Comparison of ENCODE assay signal across 25 mouse cellular contexts in the genomic region with DNA sequence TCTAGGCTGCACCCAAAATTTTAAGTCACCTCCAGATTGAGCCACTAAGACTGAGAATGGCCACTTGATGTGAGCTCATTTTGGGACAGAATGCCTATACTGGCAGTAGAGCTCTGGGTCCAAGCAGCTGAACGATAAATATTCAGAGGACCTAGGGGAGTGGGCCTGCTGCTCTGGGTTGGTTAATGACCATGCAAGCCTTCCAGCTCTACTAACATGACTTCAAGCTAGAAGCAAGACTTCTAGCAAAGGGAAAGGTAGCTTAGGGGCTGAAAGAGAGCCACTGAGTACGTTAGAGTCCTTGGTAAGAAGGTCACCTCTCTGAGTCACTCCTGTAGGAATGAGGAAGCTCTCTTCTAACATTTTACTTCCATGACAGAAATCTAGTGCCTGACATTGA. TPM values are rescaled to one million over a fixed set of nuclear protein-coding genes. Genes with fewer than 3 reads are reported as not detected.
DNase-seq lines count a peak whose midpoint lies in the region; ATAC-seq and TF ChIP-seq lines count a peak whose summit lies in the region.
"Had no signal": no experiment of that assay in that cellular context is flagged by ENCODE, and none has a peak within 500 bp of the region (broad histone marks: within the 10 kb centered on the region; RNA-seq: fewer than 3 reads in every experiment).

No protein-coding gene starts in this region.

- DNase-seq in adrenal gland, adult (ENCODE audit: inconsistent age in 2 of 2, low spot score in 1 of 2), result peak; percentile 46 to 88
- DNase-seq in adrenal gland, adult 8-10 months, result no peak
- DNase-seq in heart, adult 11 months, result peak; percentile 74
- peak; percentile 24 for DNase-seq in lung, postnatal 0 days (ENCODE audit: low spot score)
- DNase-seq in lung, postnatal 10 days, result no peak
- DNase-seq: adrenal gland, postnatal 14 days; B cell, adult 2 months; cerebellum, adult 11-12 months; cerebellum, adult 2 months; cerebellum, adult 9-10 months; cerebellum, postnatal 10 days; cerebellum, postnatal 25 days; forebrain, postnatal 0 days had no signal

- peaks cover 22% of the 10 kb centered on the region for H3K27me3 ChIP-seq in heart, embryonic 12.5 days (replicated peaks)
- no peaks in the 10 kb centered on the region for H3K27me3 ChIP-seq in lung, postnatal 0 days (replicated peaks; ENCODE audit: insufficient read depth, low read length)
- H3K27me3 ChIP-seq: CH12.LX; forebrain, embryonic 15.5 days had no signal

- no peak overlapping the region for H3K4me3 ChIP-seq in heart, embryonic 12.5 days
- no peak overlapping the region for H3K4me3 ChIP-seq in lung, postnatal 0 days (ENCODE audit: low read depth, low read length)
- H3K4me3 ChIP-seq: embryonic facial prominence, embryonic 10.5 days; embryonic facial prominence, embryonic 12.5 days; forebrain, embryonic 13.5 days; forebrain, embryonic 15.5 days had no signal

- H3K9me3 ChIP-seq in heart, embryonic 12.5 days (replicated peaks), result no peaks in the 10 kb centered on the region
- no peaks in the 10 kb centered on the region for H3K9me3 ChIP-seq in lung, postnatal 0 days (ENCODE audit: low read length)
- H3K9me3 ChIP-seq: embryonic facial prominence, embryonic 10.5 days; embryonic facial prominence, embryonic 12.5 days; forebrain, embryonic 13.5 days; forebrain, embryonic 15.5 days; G1E had no signal

- 75% methylated on average over 2 of the region's 2 CpGs for WGBS in heart, embryonic 12.5 days
- 72% methylated on average over 2 of the region's 2 CpGs for WGBS in lung, postnatal 0 days

- H3K4me1 ChIP-seq in heart, embryonic 12.5 days (replicated peaks), result no peaks in the 10 kb centered on the region
- H3K4me1 ChIP-seq in lung, postnatal 0 days (ENCODE audit: insufficient read depth, low read depth, low read length), result no peaks in the 10 kb centered on the region
- H3K4me1 ChIP-seq: embryonic facial prominence, embryonic 10.5 days; embryonic facial prominence, embryonic 12.5 days; forebrain, embryonic 13.5 days; forebrain, embryonic 15.5 days had no signal

- no peak overlapping the region for H3K27ac ChIP-seq in heart, embryonic 12.5 days (ENCODE audit: poor library complexity, severe bottlenecking)
- no peak overlapping the region for H3K27ac ChIP-seq in lung, postnatal 0 days (ENCODE audit: low read length)
- H3K27ac ChIP-seq: embryonic facial prominence, embryonic 10.5 days; embryonic facial prominence, embryonic 12.5 days; forebrain, embryonic 13.5 days; forebrain, embryonic 15.5 days had no signal

- ATAC-seq in heart, embryonic 12.5 days (ENCODE audit: insufficient number of reproducible peaks, low FRiP score), result no peak
- peak; percentile 9; the same call in 1 of the 2 replicates for ATAC-seq in lung, postnatal 0 days
- ATAC-seq: activated CD4-positive, CD25-positive, alpha-beta regulatory T cell, adult 4 months; CD4-positive, CD25-positive, alpha-beta regulatory T cell, adult 4 months; forebrain, embryonic 13.5 days; forebrain, embryonic 15.5 days; forebrain, postnatal 0 days; Patski had no signal

- TF ChIP-seq CTCF in lung, postnatal 0 days (IDR thresholded peaks at IDR 0.05), result no peak

- H3K4me2 ChIP-seq in heart, embryonic 12.5 days, result no peak overlapping the region
- H3K4me2 ChIP-seq in lung, postnatal 0 days (replicated peaks; ENCODE audit: low read depth, low read length), result no peak overlapping the region
- H3K4me2 ChIP-seq: embryonic facial prominence, embryonic 12.5 days; forebrain, embryonic 13.5 days; forebrain, embryonic 15.5 days had no signal

- no peak for TF ChIP-seq EP300 in lung, postnatal 0 days (IDR thresholded peaks at IDR 0.05)

- no peak overlapping the region for H3K9ac ChIP-seq in heart, embryonic 12.5 days
- no peak overlapping the region for H3K9ac ChIP-seq in lung, postnatal 0 days (replicated peaks; ENCODE audit: low read depth)
- H3K9ac ChIP-seq: embryonic facial prominence, embryonic 12.5 days; forebrain, embryonic 13.5 days; forebrain, embryonic 15.5 days; forebrain, postnatal 0 days had no signal

- no peaks in the 10 kb centered on the region for H3K36me3 ChIP-seq in heart, embryonic 12.5 days
- H3K36me3 ChIP-seq in lung, postnatal 0 days (ENCODE audit: insufficient read depth, low read length), result no peaks in the 10 kb centered on the region
- H3K36me3 ChIP-seq: embryonic facial prominence, embryonic 10.5 days; embryonic facial prominence, embryonic 12.5 days; forebrain, embryonic 15.5 days; G1E had no signal

RNA-seq across cellular contexts. Expression of a gene that starts 6.2 kb away (rescaled TPM):
- 1 to 10 TPM in 1 of 4 experiments, under 1 TPM in 3; 0.31 to 1.3 (median 0.78) TPM for total RNA-seq in adrenal gland, adult 8-10 months (2022)
- polyA plus RNA-seq in heart, embryonic 12.5 days (2016; fragmentation: Nextera tagmentation; extraction: Ambion mirVana), result not detected in 2 replicates
- polyA plus RNA-seq in lung, postnatal 0 days (2015; fragmentation: Nextera tagmentation; extraction: Ambion mirVana), result 0.26 and 0.42 TPM in 2 replicates
- total RNA-seq: CH12.LX had no signal
- polyA plus RNA-seq: G1E had no signal

RNA-seq across cellular contexts. Expression of a gene that starts 19.5 kb away (rescaled TPM):
- total RNA-seq in adrenal gland, adult 8-10 months (2022), result 10 to 100 TPM; 14.6 to 27.6 (median 23.6) TPM
- polyA plus RNA-seq in heart, embryonic 12.5 days (2016; fragmentation: Nextera tagmentation; extraction: Ambion mirVana), result 0.92 and 1.5 TPM in 2 replicates
- 5.6 and 7.4 TPM in 2 replicates for polyA plus RNA-seq in lung, postnatal 0 days (2015; fragmentation: Nextera tagmentation; extraction: Ambion mirVana)
- total RNA-seq: G1E had no signal
- polyA plus RNA-seq: G1E had no signal

RNA-seq across cellular contexts. Expression of a gene that starts 20.9 kb away (rescaled TPM):
- total RNA-seq in adrenal gland, adult 8-10 months (2022), result 10 to 100 TPM in 3 of 4 experiments, 1 to 10 TPM in 1; 10.0 to 22.5 (median 15.9) TPM
- 8.5 and 9.7 TPM in 2 replicates for polyA plus RNA-seq in heart, embryonic 12.5 days (2016; fragmentation: Nextera tagmentation; extraction: Ambion mirVana)
- polyA plus RNA-seq in lung, postnatal 0 days (2015; fragmentation: Nextera tagmentation; extraction: Ambion mirVana), result 2.1 and 4.7 TPM in 2 replicates
- total RNA-seq: CH12.LX had no signal
- polyA plus RNA-seq: G1E had no signal

RNA-seq across cellular contexts. Expression of a gene that starts 29.9 kb away (rescaled TPM):
- under 1 TPM; 0.35 to 0.71 (median 0.51) TPM for total RNA-seq in adrenal gland, adult 8-10 months (2022)
- polyA plus RNA-seq in heart, embryonic 12.5 days (2016; fragmentation: Nextera tagmentation; extraction: Ambion mirVana), result 0.66 and 0.90 TPM in 2 replicates
- polyA plus RNA-seq in lung, postnatal 0 days (2015; fragmentation: Nextera tagmentation; extraction: Ambion mirVana), result 0.29 and 0.76 TPM in 2 replicates
- total RNA-seq: CH12.LX had no signal
- polyA plus RNA-seq: activated CD4-positive, CD25-positive, alpha-beta regulatory T cell, adult 4 months; CD4-positive, CD25-positive, alpha-beta regulatory T cell, adult 4 months; G1E; Patski had no signal

RNA-seq across cellular contexts. Expression of a gene that starts 50.2 kb away (rescaled TPM):
- not detected for total RNA-seq in adrenal gland, adult 8-10 months (2022)
- not detected in 2 replicates for polyA plus RNA-seq in heart, embryonic 12.5 days (2016; fragmentation: Nextera tagmentation; extraction: Ambion mirVana)
- polyA plus RNA-seq in lung, postnatal 0 days (2015; fragmentation: Nextera tagmentation; extraction: Ambion mirVana), result 2.9 and 3.2 TPM in 2 replicates
- total RNA-seq: adrenal gland, postnatal 14 days; adrenal gland, postnatal 36 days; CH12.LX; forebrain, postnatal 0 days had no signal
- polyA plus RNA-seq: activated CD4-positive, CD25-positive, alpha-beta regulatory T cell, adult 4 months; CD4-positive, CD25-positive, alpha-beta regulatory T cell, adult 4 months; cerebellum, adult 2 months; cortical plate, adult 2 months; embryonic facial prominence, embryonic 12.5 days; forebrain, postnatal 0 days; G1E had no signal

Comparison
In these comparisons a context has a peak if more than half of its experiments do, and no peak if none do; other contexts are left out.
1. DNase-seq: peak in adrenal gland, adult (2 of 2), heart, adult 11 months (single experiment) and lung, postnatal 0 days (single experiment); none in adrenal gland, adult 8-10 months (single experiment) and lung, postnatal 10 days (single experiment).